Mouse (Mus musculus) retina, adult 2 months (tissue): ENCODE data around the gene Tbc1d10a.
A peak's percentile ranks its signal among the peaks of the same experiment; 100 is the strongest.

ENCODE experiments used
- DNase-seq: peaks from one replicate; pipeline ENCODE4 v3.0.0-alpha.2; 2012; ENCODE audit warnings: low read depth, low spot score

The Tbc1d10a gene

GRCm38 (mm10) chr11:4215061-4215460 is 28.5 kb downstream of the Tbc1d10a start:
- no peak for DNase-seq

GRCm38 (mm10) chr11:4216248-4217000 is 29.8 kb downstream of the Tbc1d10a start:
- DNase-seq = no peak

GRCm38 (mm10) chr11:4217914-4218629 is 31.5 kb downstream of the Tbc1d10a start, which contains the start of gene Castor1:
Gene Castor1 (plus strand): TSS chr11:4218225.
- DNase-seq = peak; percentile 16

GRCm38 (mm10) chr11:4218637-4219036 is 32.0 kb downstream of the Tbc1d10a start:
- DNase-seq = no peak

- peak; percentile 37 for DNase-seq
These were observed 32.7 kb downstream of the Tbc1d10a start for GRCm38 (mm10) chr11:4219317-4219751.

- DNase-seq = no peak
These were observed 33.3 kb downstream of the Tbc1d10a start for GRCm38 (mm10) chr11:4219908-4220307.

GRCm38 (mm10) chr11:4220443-4221400 is 34.1 kb downstream of the Tbc1d10a start:
- peak; percentile 20 for DNase-seq

GRCm38 (mm10) chr11:4222046-4222950 is 35.7 kb downstream of the Tbc1d10a start:
- DNase-seq = no peak

GRCm38 (mm10) chr11:4223393-4224188 is 37.0 kb downstream of the Tbc1d10a start:
- no peak for DNase-seq

- DNase-seq = no peak
These were observed 37.6 kb downstream of the Tbc1d10a start for GRCm38 (mm10) chr11:4224223-4224622.

- no peak for DNase-seq
These were observed 40.2 kb downstream of the Tbc1d10a start for GRCm38 (mm10) chr11:4226569-4227325.

- DNase-seq = no peak
These were observed 41.9 kb downstream of the Tbc1d10a start for GRCm38 (mm10) chr11:4228463-4228862.

- no peak for DNase-seq
These were observed 43.3 kb downstream of the Tbc1d10a start for GRCm38 (mm10) chr11:4229841-4230240.

GRCm38 (mm10) chr11:4231435-4231834 is 44.8 kb downstream of the Tbc1d10a start:
- DNase-seq = no peak

- DNase-seq = no peak
These were observed 46.1 kb downstream of the Tbc1d10a start for GRCm38 (mm10) chr11:4232644-4233043.

- DNase-seq = no peak
These were observed 48.6 kb downstream of the Tbc1d10a start for GRCm38 (mm10) chr11:4235052-4235655.

- DNase-seq = no peak
These were observed 49.3 kb downstream of the Tbc1d10a start, which contains the start of gene Osm for GRCm38 (mm10) chr11:4235665-4236545. Gene Osm (plus strand): TSS chr11:4236420.
